Mouse (Mus musculus) large intestine, adult 2 months (tissue): ENCODE results near the gene Lgr6. TPM values are rescaled to one million over a fixed set of nuclear protein-coding genes. Genes with fewer than 3 reads are reported as not detected.
A peak's percentile ranks its signal among the peaks of the same experiment; 100 is the strongest.
"Not testable (repeated sequence)": the region's sequence is repeated elsewhere in the genome, so short reads cannot be mapped to it uniquely, and the experiment has no call there.

Source experiments
- DNase-seq: peaks from one replicate; pipeline ENCODE4 v3.0.0-alpha.2; 2012; ENCODE audit warnings: low read depth, low spot score
- WGBS: fragments of 180-500 bp; shearing (Covaris S2); methylation state at CpG from one replicate; pipeline ENCODE4 v1.1.7; 2018; 5-methylcytosine and 5-hydroxymethylcytosine counted together
- polyA plus RNA-seq: library from polyadenylated mRNA; depleted of rRNA; stranded (reverse); fragments of >200 nt; gene quantifications from 2 replicates; pipeline ENCODE4 v1.2.3, GENCODE M21; 2012

The Lgr6 gene
- polyA plus RNA-seq, 1 experiment, result 0.07 TPM

GRCm38 (mm10) chr1:135130376-135131018 is 25.4 kb upstream of the Lgr6 start:
- WGBS, result 63% methylated on average over 2 of the region's 2 CpGs
- no peak for DNase-seq

DNA sequence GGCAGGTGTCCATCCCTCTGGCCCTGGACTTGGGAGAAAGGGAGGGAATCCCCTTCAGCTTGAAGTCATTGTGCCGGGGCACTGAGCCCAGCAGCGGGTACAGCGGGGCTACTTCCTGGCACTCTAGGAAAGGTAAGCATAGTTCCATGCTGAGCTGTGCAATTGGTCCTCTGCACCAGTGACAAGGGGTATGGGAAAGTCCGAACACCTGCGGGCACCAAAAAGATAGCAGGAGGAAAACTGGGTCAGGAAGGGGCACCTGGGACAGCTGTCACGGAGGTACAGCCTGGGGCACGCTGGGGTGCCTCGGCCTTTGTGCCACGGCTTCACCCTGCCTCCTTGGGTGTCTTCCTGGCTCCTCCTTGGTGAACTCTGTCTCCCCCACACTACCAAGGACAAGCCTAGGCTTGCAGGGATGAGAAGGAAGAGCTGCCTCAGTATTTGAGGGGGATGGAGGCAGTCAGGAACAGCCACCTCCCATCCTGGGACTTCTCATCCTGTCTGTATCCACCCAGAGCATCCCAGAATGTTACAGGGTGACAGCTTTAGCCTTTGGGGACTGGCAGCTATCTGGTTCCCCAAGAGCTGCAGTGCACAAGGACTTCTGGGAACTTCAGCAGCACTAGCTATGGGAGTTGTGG is 24.6 kb upstream of the Lgr6 start:
- WGBS, result 69% methylated on average over 9 of the region's 9 CpGs
- DNase-seq, result no peak

DNA sequence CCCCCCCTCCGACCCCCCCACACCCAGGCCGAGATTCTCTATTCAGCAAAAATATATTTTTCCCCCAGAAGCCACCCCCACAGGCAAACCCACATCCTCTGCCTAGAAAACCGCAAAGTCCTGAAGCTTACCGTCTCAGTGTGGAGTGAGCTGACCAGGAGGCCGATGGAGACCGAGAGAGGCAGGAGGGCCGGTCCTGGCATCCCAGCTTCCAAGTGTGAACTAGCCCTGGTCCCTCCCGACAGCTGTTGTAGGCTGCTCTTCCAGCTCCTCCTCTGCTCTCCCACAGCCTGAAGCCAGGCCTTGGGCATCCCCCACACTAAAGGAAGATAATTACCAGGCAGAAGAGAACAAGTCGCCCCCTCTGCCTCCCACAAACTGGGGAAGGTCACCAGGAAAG is 23.9 kb upstream of the Lgr6 start:
- no peak for DNase-seq
- WGBS, result 54% methylated on average over 9 of the region's 9 CpGs

DNA sequence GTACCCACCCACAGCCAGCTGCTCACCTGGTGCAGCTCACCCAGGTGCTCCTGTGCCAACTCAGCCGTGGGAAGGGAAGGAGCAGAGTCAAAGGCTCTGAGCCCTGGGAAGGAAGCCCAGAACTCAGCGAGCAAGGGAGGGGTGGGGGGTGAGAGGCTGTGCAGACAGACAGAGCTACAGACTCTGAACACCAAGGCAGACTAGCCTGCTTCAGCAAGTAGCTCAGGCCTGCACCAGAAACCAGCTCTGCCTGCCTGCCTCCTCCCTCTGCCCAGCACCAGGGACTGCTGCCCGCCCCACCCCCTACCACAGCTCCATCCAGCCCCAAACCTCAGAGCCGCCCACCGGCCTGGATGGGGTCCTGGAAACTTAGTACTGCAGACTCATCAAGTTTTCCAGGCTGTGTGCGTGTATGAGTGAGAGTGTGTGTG is 22.9 kb upstream of the Lgr6 start:
- 45% methylated on average over 6 of the region's 6 CpGs for WGBS
- DNase-seq, result no peak

DNA sequence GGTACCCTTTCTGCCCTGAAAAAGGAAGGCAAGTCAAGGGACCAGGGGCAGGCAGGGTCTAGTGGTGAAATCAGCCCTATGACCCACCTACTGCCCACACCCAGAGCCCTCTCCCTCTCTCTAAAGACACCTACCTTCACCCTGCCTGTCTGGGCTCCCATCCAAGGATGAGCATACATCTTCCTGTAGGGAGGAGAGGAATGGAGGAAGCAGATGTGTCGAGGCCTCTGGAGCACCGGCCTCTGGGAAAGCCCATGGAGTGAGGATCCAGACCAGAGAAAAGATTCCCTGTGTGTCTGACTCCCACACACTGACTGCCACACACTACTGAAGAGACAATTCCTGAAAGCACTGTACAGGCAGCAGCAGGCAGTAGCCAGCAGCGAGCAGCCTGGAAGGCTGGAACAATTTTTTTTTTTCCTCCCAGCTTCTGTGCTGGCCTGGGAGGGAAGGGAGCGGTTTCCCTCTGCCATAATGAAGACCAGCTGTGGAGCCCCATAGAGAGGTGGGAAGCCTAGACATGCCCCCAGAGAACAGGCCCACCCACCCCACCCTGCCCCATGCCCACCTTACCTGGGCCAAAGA is 21.5 kb upstream of the Lgr6 start:
- 61% methylated on average over 4 of the region's 4 CpGs for WGBS
- no peak for DNase-seq

- 51% methylated on average over 8 of the region's 8 CpGs for WGBS
- no peak for DNase-seq
Observed at GRCm38 (mm10) chr1:135125990-135126389, 20.9 kb upstream of the Lgr6 start.

DNA sequence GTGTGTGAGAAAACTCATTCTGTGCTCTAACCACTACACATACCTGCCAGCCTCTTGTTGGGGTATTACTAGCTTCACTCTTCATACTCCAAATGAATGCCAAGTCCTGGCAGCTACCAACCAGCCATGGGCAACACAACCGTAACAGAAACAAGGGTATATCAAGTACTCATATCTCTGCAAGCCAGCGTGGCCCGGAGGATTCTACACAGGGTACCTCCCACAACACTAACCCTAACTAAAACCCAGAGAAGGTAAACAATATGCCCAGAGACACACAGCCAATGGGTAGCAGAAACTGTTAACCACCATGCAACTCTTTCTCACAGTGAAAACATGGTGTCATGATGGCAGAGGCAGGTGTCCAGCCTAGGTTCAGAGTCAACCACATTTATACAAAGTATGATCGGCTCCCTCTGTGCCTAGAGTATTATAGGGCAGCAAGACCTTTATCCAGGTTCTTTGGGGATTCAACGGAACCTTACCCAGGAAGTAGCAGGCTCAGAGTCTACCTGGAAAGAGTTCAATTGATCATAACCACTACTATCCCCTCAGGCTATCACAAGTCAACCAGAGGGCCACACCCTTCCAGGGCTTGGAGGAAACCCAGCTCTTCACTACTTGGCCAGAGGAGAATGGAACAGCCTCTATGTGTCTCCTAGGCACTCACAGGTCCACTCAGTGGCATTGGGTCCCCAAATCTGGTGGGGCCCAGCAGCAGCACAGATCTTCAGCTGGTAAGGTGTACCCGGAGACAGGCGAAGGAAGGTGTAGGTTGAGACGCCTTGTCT is 19.7 kb upstream of the Lgr6 start:
- DNase-seq, result no peak
- 84% methylated on average over 8 of the region's 8 CpGs for WGBS

- no peak for DNase-seq
- 5% methylated on average over 8 of the region's 8 CpGs for WGBS
Observed at GRCm38 (mm10) chr1:135112661-135113060, 7.6 kb upstream of the Lgr6 start.

DNA sequence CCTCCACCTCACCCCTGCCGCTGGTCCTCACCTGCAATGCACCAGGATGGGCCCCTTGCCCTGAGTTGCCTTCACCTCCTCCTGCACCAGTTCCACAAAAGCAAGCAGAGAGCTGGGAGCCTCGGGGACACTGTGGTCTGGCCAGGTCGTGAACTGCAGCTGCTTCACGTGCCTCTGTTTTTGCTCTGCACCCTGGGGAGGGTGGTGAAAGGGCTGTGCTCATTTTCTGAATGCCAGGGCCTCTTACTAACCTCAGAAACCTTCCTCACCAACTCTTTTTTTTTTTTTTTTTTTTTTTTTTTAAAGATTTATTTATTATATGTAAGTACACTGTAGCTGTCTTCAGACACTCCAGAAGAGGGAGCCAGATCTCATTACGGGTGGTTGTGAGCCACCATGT is 6.2 kb upstream of the Lgr6 start:
- not testable (repeated sequence) for DNase-seq
- WGBS, result 57% methylated on average over 4 of the region's 5 CpGs

GRCm38 (mm10) chr1:135110075-135110474 is 5.0 kb upstream of the Lgr6 start:
- peak; percentile 29 for DNase-seq
- 19% methylated on average over 6 of the region's 6 CpGs for WGBS

DNA sequence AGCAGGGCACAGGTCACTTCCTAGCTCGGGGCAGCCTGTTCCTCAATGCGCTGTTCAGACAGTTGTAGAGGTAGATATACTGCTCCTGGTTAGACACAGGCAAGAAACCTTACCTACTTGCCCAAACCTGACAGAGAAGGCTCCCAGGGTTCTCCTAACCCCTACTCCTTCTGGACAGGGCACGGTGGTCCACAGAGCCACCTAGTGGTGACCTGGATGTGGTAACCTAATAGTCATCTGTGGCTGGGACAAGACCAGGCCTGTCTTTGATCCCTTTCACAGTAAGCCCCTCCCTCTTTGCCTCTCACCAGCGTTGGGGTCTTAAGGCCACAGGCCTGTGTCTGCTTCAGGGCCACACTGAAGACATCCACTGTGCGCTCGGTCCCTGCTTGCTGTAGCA is 3.5 kb upstream of the Lgr6 start:
- WGBS, result 56% methylated on average over 6 of the region's 6 CpGs
- DNase-seq, result no peak

GRCm38 (mm10) chr1:135105951-135106350 is 875 bp upstream of the Lgr6 start:
- no peak for DNase-seq
- WGBS, result 2% methylated on average over 8 of the region's 8 CpGs

DNA sequence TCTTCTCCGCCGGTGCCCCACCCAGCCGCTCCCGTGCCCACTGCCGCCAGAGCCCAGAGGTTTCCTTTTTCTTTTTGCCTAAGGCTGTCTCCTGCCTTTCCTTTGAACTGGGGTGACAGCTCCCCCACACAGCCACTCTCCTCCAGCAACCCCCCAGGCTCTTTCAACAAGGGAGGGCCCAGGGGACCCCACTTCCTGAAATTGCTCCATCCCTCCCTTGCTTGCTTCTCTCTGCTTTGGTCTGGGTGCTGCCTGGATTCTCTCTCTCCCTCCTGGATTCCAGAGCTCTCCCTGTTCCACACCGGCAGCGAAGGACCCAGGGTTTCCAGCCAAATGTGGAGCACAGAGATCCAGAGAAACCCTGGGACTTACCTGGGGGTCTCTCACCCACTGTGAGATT is 4.7 kb downstream of the Lgr6 start:
- DNase-seq, result no peak
- WGBS, result 27% methylated on average over 7 of the region's 7 CpGs

- WGBS, result 84% methylated on average over 7 of the region's 7 CpGs
- no peak for DNase-seq
Observed at GRCm38 (mm10) chr1:135098441-135098840, 6.6 kb downstream of the Lgr6 start.

DNA sequence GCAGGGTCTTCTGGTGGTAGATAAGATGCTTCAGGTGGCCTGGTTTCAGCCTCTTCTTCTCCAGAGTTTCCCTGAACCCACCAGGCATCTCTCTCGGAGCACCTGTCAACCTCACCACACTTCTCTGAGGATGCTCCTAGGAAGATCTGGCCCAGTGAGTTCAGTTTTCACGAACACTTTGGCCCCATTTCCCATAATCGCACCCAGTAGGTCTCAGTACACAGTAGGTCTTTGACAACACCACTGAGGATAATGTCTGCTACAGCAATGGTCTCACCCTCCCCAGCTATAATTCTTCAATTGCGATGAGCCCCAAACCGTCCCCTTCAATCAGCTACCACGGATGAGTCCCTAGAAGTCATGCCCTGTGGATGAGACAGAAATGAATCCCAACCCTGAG is 7.6 kb downstream of the Lgr6 start:
- DNase-seq, result no peak
- 86% methylated on average over 6 of the region's 6 CpGs for WGBS

DNA sequence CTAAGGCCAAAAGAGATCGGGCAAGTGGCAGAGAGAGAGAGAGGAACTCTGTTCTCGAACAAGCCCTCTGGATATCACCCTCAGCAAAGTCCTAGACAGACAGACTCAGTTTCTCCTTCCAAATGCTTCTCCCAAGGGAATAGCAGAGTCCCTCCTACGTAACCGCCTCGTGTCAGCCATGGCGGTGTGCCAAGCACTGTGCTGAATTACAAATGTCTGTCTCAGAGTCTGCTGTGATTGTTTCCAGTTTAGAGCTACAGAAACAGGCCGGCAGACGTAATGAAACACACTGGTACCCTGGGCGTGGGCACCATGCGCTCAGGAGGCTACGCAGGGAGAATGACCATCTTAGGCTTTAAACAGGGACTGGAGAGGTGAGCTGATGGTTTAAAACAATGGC is 8.8 kb downstream of the Lgr6 start:
- 76% methylated on average over 11 of the region's 11 CpGs for WGBS
- DNase-seq, result no peak

GRCm38 (mm10) chr1:135095189-135095588 is 9.9 kb downstream of the Lgr6 start:
- no peak for DNase-seq

GRCm38 (mm10) chr1:135094723-135095122 is 10.4 kb downstream of the Lgr6 start:
- DNase-seq, result no peak
- 72% methylated on average over 7 of the region's 7 CpGs for WGBS

More at GRCm38 (mm10) chr1:135095189-135095588, 9.9 kb downstream of the Lgr6 start:
- WGBS, result 22% methylated on average over 7 of the region's 7 CpGs

DNA sequence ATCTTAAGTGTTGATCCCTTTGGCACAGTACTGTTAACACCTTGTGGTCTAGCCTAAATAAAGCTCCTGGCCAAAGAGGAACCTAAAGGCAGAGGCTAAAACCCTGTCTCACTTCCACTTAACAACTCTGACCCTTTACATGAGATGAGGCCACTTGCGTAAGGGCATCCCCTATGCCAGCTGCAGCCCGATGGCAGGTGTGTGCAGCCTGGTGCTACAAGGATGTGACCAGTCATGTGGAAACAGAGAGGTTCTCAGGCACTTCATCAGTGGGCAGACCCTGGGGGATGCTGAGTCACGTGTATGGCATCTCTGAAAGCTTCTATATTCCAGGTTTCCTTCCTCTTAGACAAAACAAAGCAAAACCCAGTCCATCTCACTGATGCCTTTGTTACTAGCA is 14.2 kb downstream of the Lgr6 start:
- 64% methylated on average over 3 of the region's 3 CpGs for WGBS
- no peak for DNase-seq

- WGBS, result 67% methylated on average over 10 of the region's 10 CpGs
- DNase-seq, result no peak
Observed at GRCm38 (mm10) chr1:135089626-135090025, 15.4 kb downstream of the Lgr6 start.
